Mouse (Mus musculus) central nervous system, embryonic 11.5 days (tissue): ENCODE measurements around the gene Abca3. TPM values are rescaled to one million over a fixed set of nuclear protein-coding genes. Genes with fewer than 3 reads are reported as not detected.

Experiments used
- polyA plus RNA-seq: library from polyadenylated mRNA; depleted of rRNA; stranded (reverse); fragments of >200 nt; gene quantifications from 2 replicates; pipeline ENCODE4 v1.2.3, GENCODE M21; 2012; rRNA removed

Gene Abca3
- 12.7 and 15.1 TPM in 2 replicates for polyA plus RNA-seq

GRCm38 (mm10) chr17:24351760-24352357 lies at the start of gene Abca3:
Gene Abca3 (plus strand): TSS chr17:24351950.

GRCm38 (mm10) chr17:24350926-24351759 lies 607 bp upstream of the Abca3 start, which contains the start of gene Abca17:
Gene Abca17 (minus strand): TSS chr17:24351068.

GRCm38 (mm10) chr17:24414230-24414976 lies 62.7 kb downstream of the Abca3 start, which contains the start of gene Rnps1:
Gene Rnps1 (plus strand): TSS chr17:24414565.

GRCm38 (mm10) chr17:24426471-24427169 lies 74.9 kb downstream of the Abca3 start, which contains the start of gene Eci1:
Gene Eci1 (plus strand): TSS chr17:24426641.

GRCm38 (mm10) chr17:24442632-24443155 lies 90.9 kb downstream of the Abca3 start, which contains the start of gene Dnase1l2:
Gene Dnase1l2 (minus strand): TSS chr17:24443105.

Other genes with a start within 250 kb of the Abca3 start
- 16.1 and 22.5 TPM in 2 replicates for gene Pdpk1, start 201.0 kb upstream of the Abca3 start, polyA plus RNA-seq
- 32.4 and 42.6 TPM in 2 replicates for gene Amdhd2, start 188.2 kb upstream of the Abca3 start, polyA plus RNA-seq
- 302 and 437 TPM in 2 replicates for gene Atp6v0c, start 182.2 kb upstream of the Abca3 start, polyA plus RNA-seq
- gene Tbc1d24, start 146.4 kb upstream of the Abca3 start, polyA plus RNA-seq, result 20.8 and 26.1 TPM in 2 replicates
- 8.9 and 15.4 TPM in 2 replicates for gene Ntn3, start 142.4 kb upstream of the Abca3 start, polyA plus RNA-seq
- gene Tedc2, start 131.1 kb upstream of the Abca3 start, polyA plus RNA-seq, result 35.9 and 38.6 TPM in 2 replicates
- 57.5 and 58.4 TPM in 2 replicates for gene Ccnf, start 100.5 kb upstream of the Abca3 start, polyA plus RNA-seq
- gene Abca17, start 882 bp upstream of the Abca3 start, polyA plus RNA-seq, result 0.02 and 0.25 TPM in 2 replicates
- 387 and 433 TPM in 2 replicates for gene Rnps1, start 62.6 kb downstream of the Abca3 start, polyA plus RNA-seq
- gene Eci1, start 74.7 kb downstream of the Abca3 start, polyA plus RNA-seq, result 51.7 and 52.0 TPM in 2 replicates
- 11.3 and 13.6 TPM in 2 replicates for gene Dnase1l2, start 91.2 kb downstream of the Abca3 start, polyA plus RNA-seq
- 45.4 and 62.2 TPM in 2 replicates for gene E4f1, start 118.4 kb downstream of the Abca3 start, polyA plus RNA-seq
- gene Pgp, start 118.4 kb downstream of the Abca3 start, polyA plus RNA-seq, result 39.5 and 70.0 TPM in 2 replicates
- 0.65 and 0.66 TPM in 2 replicates for gene Bricd5, start 121.9 kb downstream of the Abca3 start, polyA plus RNA-seq
- 29.8 and 44.7 TPM in 2 replicates for gene Mlst8, start 127.1 kb downstream of the Abca3 start, polyA plus RNA-seq
- gene Caskin1, start 136.7 kb downstream of the Abca3 start, polyA plus RNA-seq, result 28.4 and 30.5 TPM in 2 replicates
- gene Traf7, start 176.0 kb downstream of the Abca3 start, polyA plus RNA-seq, result 155 and 253 TPM in 2 replicates
- gene Rab26, start 182.3 kb downstream of the Abca3 start, polyA plus RNA-seq, result 1.1 and 1.8 TPM in 2 replicates
- 40.1 and 43.7 TPM in 2 replicates for gene Pkd1, start 197.9 kb downstream of the Abca3 start, polyA plus RNA-seq